Mouse (Mus musculus) ES-Bruce4 (cell line): ENCODE measurements around the gene Gm42420. TPM values are rescaled to one million over a fixed set of nuclear protein-coding genes. Genes with fewer than 3 reads are reported as not detected.

ENCODE experiments used
- H3K27ac ChIP-seq: 2 replicates; pipeline ENCODE4 v1.5.1; 2012; ENCODE audit warnings: low read length, inconsistent platforms; ENCODE audit not compliant: insufficient read depth
- H3K27me3 ChIP-seq: 2 replicates; pipeline ENCODE4 v1.6.1; 2012; ENCODE audit warnings: mild to moderate bottlenecking, low read length, inconsistent platforms; ENCODE audit not compliant: control insufficient read depth, poor library complexity, insufficient read depth, severe bottlenecking
- H3K36me3 ChIP-seq: 2 replicates; pipeline ENCODE4 v1.6.1; 2012; ENCODE audit warnings: inconsistent platforms, mild to moderate bottlenecking, low read length, moderate library complexity; ENCODE audit not compliant: control insufficient read depth, poor library complexity, insufficient read depth, severe bottlenecking
- H3K4me1 ChIP-seq: one replicate; pipeline ENCODE4 v1.8.1; 2011; ENCODE audit warnings: low read length; ENCODE audit not compliant: control insufficient read depth, insufficient read depth
- H3K4me3 ChIP-seq: 2 replicates; pipeline ENCODE4 v1.5.1; 2011; ENCODE audit warnings: low read depth, mild to moderate bottlenecking, low read length
- H3K9ac ChIP-seq: 2 replicates; pipeline ENCODE4 v1.6.1; 2012; ENCODE audit warnings: low read depth, mild to moderate bottlenecking, inconsistent platforms; ENCODE audit not compliant: poor library complexity, severe bottlenecking
- H3K9me3 ChIP-seq: replicated peaks from 2 replicates; pipeline ENCODE4 v1.6.1; 2012; ENCODE audit warnings: mild to moderate bottlenecking, low read length, inconsistent platforms; ENCODE audit not compliant: control insufficient read depth, poor library complexity, insufficient read depth, severe bottlenecking
- CTCF ChIP-seq: IDR thresholded peaks from one replicate; pipeline ENCODE4 v1.8.1; 2011; ENCODE audit warnings: low read depth, low read length
- EP300 ChIP-seq: IDR thresholded peaks from 2 replicates; pipeline ENCODE4 v1.6.1; 2011; ENCODE audit warnings: low read depth, low read length; ENCODE audit not compliant: insufficient read depth
- POLR2A ChIP-seq: IDR thresholded peaks from one replicate; pipeline ENCODE4 v1.8.1; 2011; ENCODE audit warnings: low read length; ENCODE audit not compliant: insufficient read depth
- polyA plus RNA-seq: library from polyadenylated mRNA; stranded (reverse); fragments of >200 nt; gene quantifications from 2 replicates; pipeline ENCODE4 v1.2.4, GENCODE M21; 2011; ENCODE audit warnings: low read depth; ENCODE audit not compliant: missing spikeins, insufficient read depth, insufficient read length

Gm42420 gene
- polyA plus RNA-seq, 1 experiment: not detected

DNA sequence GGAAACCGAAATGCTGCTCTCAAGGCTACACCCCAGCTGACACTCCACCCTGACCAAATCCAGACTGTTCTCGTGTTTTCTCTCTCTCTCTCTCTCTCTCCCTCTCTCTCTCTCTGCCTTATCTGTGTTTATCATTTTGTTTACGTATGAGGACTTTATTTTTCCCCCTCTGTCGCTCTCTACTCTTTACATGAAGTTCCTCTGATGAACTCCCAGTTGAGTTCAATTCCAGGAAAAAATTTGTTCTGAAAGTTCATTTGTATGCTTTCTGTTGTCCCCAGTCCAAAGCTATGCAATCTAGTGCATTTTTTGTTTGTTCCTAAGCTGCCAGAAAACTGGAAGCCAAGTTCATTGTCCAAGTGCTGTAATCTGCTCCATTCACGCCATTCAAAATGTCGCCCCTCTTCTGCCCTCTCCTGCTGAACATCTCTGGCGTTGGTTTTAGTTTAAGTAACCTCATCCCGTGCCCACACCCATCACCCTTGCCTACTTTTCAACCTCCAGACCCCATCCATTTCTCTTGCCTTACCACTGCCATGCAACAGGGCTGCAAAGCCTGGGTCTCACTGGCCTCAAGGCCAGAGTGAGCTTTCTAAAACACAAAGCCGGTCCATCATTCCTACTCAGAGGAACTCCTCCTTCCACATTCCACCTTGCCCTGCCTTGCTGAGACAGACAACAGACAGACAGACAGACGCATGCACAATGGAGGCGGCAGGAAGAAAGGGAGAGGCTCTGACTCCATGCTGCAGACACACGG is 30.5 kb upstream of the Gm42420 start:
- H3K4me1 ChIP-seq: peaks cover 8% of the 10 kb centered on the region
- H3K27me3 ChIP-seq: no peaks in the 10 kb centered on the region
- no peak overlapping the region for H3K9ac ChIP-seq
- H3K4me3 ChIP-seq: no peak overlapping the region
- H3K9me3 ChIP-seq: no peaks in the 10 kb centered on the region
- H3K36me3 ChIP-seq: no peaks in the 10 kb centered on the region
- TF ChIP-seq POLR2A (no peak), EP300 (no peak), CTCF (no peak)
- no peak overlapping the region for H3K27ac ChIP-seq

DNA sequence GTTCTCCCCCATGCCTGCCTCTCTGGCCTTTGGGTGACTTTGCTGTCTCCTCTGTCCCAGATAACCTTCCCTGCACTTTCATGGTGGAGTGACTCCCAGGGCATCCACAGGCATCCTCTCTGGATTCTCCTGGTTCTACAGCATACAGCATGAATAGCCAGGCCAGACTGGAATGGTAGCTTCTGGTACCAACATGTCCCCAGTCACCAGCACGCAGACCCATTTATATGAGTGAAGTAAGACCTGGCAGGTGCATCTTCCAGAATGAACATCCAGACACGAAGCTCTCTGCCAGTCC is 30.0 kb upstream of the Gm42420 start:
- no peak overlapping the region for H3K4me3 ChIP-seq
- H3K27me3 ChIP-seq: no peaks in the 10 kb centered on the region
- no peaks in the 10 kb centered on the region for H3K36me3 ChIP-seq
- H3K9ac ChIP-seq: no peak overlapping the region
- no peaks in the 10 kb centered on the region for H3K9me3 ChIP-seq
- no peak for TF ChIP-seq CTCF
- TF ChIP-seq EP300: 0 out of 2 replicates have a peak, but pooled peaks have one; percentile 13
- peaks cover 8% of the 10 kb centered on the region for H3K4me1 ChIP-seq
- H3K27ac ChIP-seq: no peak overlapping the region

DNA sequence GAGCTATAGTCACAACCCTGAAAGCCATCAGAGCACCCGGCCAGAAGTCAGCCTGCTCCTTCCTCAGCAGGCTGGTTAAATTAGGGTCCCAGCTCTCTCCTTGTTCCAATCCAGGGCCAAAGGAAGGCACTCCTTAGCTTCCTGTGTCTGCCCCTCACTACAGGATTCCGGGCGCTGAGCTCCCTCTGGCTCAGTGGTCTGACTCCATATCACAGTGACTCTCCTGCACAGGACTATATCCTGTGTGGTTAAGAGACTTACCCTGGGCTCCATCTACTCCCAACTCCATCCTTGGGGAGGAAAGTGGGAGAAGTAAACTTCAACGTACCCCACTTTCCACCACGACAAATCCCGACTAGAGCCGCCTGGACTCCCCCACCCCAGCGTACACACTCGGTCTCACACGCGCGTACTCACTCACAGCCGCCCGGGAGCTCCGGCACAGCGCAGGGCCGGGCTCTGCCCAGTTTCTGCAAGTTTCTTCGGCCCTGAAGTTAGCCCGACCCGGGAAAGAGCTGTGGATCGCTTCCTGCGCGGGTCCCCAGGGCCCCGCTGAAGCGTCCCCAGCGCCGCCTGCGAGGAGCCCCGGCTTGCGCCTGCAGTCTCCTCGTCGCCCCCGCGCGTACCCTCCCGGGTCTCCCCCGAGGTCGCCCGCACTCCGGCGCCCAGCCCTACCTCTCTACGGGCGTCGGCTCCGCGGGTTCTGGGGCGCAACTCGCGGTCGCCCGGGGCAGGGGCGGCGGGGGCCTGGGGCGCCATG is 28.5 kb upstream of the Gm42420 start:
- Histone ChIP-seq H3K9ac (peak overlapping the region; percentile 96), H3K4me1 (peaks cover 6% of the 10 kb centered on the region), H3K9me3 (no peaks in the 10 kb centered on the region), H3K27ac (no peak overlapping the region), H3K27me3 (no peaks in the 10 kb centered on the region), H3K4me3 (peak overlapping the region; percentile 65), H3K36me3 (no peaks in the 10 kb centered on the region)
- TF ChIP-seq EP300 (no peak), CTCF (no peak), POLR2A (no peak)

DNA sequence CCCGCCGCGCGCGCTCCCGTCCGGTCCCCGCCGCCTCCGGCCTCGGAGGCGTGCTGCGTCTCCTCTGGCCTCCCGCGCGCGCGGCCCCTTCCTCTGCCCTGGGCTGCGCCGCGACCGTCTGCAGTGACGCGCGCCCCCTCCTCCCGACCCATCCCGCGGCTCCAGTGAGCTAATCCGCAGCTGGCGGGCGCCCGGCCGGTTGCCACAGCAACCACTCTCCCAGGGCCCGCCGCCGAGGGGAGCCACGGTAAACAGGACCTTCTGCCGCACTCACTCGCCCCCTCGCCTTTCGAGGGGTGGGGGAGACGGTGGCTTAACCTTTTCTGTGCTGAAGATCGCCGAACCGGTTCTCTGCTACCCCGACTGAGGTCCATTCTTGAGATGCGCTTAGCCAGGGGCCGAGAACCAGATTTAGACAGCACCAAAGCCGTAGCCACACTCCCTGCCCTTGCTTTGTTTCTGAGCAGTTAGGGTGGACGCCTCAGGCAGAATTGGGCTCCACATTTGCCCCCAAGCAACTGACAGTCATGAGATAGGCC is 27.8 kb upstream of the Gm42420 start, which contains the start of gene Dennd2a:
Dennd2a (minus strand) TSS at position 145 of the 539 bp plus-strand sequence.
- peak within 1 kb of the TSS; percentile 65 for H3K4me3 ChIP-seq
- H3K36me3 ChIP-seq: no peaks in the 10 kb centered on the region
- no peaks in the 10 kb centered on the region for H3K27me3 ChIP-seq
- TF ChIP-seq CTCF: no peak
- TF ChIP-seq EP300: no peak
- no peak for TF ChIP-seq POLR2A
- H3K4me1 ChIP-seq: peaks cover 6% of the 10 kb centered on the region
- H3K9me3 ChIP-seq: no peaks in the 10 kb centered on the region
- peak within 1 kb of the TSS; percentile 96 for H3K9ac ChIP-seq
- 0 out of 2 replicates have a peak within 1 kb of the TSS, but pooled peaks have one; percentile 24 for H3K27ac ChIP-seq

DNA sequence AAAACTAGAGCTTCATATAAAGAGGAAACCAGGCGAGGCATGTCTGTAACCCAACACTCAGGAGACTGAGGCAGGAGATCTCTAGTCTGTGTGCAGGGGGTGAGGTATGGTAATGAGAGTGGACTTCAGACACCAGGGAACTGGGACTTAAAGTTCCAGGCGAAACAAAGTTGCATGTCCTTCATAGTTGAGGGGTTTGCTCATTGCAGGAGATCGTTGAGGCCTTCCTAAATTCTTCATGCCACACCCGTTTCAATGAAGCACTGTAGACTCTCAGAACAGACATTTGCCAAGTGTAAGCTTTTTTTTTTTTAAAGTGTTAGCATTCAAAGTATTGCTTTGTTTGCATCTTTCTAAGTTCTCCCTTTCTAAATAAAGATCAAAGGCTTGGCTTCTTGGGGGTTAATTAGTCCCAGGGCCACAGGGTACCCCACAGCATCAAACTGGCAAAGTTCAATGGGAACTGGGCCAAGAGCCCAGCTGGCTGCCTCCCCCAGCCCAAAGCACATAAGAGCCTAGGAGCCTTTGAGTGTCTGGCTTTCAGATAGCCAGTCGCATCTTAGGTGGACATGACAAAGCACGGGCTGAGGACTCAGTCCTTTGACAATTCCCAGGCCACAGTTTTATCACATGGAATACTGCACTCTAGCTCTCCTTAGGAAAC is 26.1 kb upstream of the Gm42420 start:
- Histone ChIP-seq H3K9me3 (no peaks in the 10 kb centered on the region), H3K4me1 (peaks cover 6% of the 10 kb centered on the region), H3K36me3 (no peaks in the 10 kb centered on the region), H3K4me3 (no peak overlapping the region), H3K27ac (no peak overlapping the region), H3K27me3 (no peaks in the 10 kb centered on the region), H3K9ac (no peak overlapping the region)
- TF ChIP-seq EP300 (no peak), POLR2A (no peak), CTCF (no peak)
